Mouse (Mus musculus) gastrocnemius, postnatal 10 days (tissue): ENCODE data around the gene Olfr1346. TPM values are rescaled to one million over a fixed set of nuclear protein-coding genes. Genes with fewer than 3 reads are reported as not detected.
A peak's percentile ranks its signal among the peaks of the same experiment; 100 is the strongest.
"Not testable (repeated sequence)": the region's sequence is repeated elsewhere in the genome, so short reads cannot be mapped to it uniquely, and the experiment has no call there.

Experiments used
- DNase-seq: peaks from one replicate; pipeline ENCODE4 v3.0.0; 2021; ENCODE audit warnings: mixed read lengths
- long read RNA-seq, 2 experiments: library from polyadenylated mRNA; stranded (forward); transcript quantifications; one replicate each; pipeline ENCODE4 v2.0.0; 2021
- total RNA-seq, 2 experiments: library from RNA; stranded (reverse); gene quantifications; 2 replicates each; pipeline ENCODE4 v1.2.3; 2021

Gene Olfr1346
- not detected for total RNA-seq
- long read RNA-seq, experiment 1 = 0 reads
- long read RNA-seq, experiment 2 = 0 reads

DNA sequence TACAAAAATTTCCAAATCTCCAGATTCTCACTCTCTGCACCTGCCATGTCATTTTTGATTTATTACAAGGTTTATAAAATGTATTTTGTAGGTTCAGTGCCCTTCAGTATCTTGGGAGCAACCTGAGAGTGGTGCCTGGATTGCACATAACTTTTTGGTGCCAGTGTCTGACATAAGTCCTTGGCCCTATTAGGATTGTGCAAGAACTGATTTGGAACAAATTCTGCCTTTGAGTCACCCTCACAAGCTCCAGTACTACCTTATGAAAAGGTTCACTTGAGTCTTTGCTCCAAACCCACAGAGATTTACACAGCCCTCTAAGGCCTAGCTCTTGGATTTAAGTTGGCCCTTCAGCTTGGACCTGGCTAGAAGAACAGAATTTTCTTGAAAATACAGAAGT is at the start of gene Olfr1346:
Olfr1346 (plus strand) TSS at position 151 of the 400 bp plus-strand sequence.
- DNase-seq = no peak

DNA sequence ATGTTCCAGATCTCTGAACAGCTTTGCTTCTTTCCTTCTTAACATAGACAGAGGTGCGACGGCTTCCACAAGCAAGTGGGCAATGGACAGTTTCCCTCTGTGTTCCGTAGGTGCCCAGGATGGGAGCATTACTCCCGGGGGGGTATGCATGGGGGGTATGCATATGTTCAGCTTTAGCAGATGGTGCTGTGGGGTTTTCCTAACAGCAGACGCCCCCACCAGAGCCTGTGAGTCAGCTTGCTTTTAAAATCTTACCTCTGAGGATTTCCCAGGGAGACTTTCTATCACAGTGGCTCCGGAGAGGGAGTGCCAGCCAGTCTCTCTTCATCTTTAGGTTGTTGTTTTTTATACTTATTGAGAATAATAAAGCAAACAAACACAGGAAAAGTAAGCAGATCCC is 47.0 kb upstream of the Olfr1346 start:
- no peak for DNase-seq

DNA sequence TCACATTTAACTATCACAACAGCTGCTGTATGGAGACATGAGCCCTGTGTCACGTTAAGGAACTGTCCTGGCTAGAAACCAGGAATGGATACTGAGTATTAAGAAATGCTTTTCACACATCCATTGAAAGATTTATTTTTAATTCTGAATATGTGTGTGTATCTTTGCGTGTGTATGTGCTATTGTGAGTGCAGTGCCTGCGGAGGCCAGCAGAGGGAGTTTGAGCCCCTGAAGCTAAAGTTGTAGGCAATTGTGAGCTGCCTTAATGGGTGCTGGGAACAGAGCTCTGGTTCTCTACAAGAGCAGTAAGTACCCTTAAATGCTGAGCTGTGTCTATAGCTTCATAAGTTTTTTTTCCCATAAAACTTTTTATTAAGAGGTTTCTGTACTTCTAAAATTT is 37.5 kb upstream of the Olfr1346 start:
- DNase-seq = no peak

DNA sequence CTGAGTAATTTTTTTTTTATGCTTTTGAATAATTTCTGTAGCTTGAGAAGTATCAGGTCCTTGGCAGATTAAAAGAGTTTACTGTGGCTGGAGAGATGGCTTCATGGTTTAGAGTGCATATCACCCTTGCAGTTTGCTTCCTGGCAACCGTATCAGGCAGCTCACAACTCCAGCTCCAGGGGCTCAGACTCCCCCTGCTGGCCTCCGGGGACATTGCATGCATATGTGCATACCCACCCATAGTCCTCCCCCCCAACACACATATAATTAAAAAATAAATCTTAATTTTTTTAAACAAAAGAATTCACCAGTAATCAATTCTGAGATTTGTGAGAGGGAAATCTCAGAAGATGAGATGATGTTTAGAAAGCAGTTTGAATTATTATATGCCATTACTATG is 36.6 kb upstream of the Olfr1346 start:
- peak; percentile 13 for DNase-seq

DNA sequence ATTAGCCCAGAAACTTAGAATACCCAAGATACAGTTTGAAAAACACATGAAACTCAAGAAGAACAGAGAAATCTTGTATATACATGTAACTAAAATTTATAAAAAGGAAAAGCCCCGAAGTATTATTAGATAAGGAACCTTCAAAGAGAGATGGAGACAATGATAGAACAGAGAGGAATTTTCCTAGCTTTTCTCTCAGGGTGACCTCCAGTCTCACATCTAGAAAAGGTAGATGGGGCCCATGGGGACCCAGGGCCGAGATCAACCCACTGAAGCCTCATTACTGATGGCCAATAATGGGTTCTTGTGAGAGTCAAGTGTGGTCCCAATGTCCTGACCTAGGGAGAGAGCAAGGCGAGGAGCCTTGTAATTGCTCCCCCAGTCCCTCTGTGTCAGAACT is 28.5 kb upstream of the Olfr1346 start, which contains the start of gene Olfr1344:
Olfr1344 (plus strand) TSS at position 301 of the 400 bp plus-strand sequence.
- DNase-seq = no peak

DNA sequence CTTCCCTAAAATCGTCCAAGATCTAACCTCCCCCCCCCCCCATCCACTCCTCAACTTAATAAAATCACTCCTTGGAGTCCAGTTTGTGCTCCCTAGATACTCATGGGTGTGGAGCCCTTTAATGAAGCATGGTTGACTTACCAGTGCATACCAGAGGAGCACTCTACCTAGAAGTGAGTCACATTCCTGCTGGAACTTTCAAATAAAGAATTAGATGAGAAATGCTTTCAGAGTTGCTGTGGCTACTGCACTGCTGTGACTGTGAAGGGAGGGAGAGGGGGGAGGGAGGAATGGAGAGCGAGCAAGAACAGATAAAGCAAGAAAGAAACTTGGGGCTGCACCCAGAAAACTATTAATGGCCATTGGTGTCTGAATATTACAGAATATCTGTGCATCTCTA is 25.7 kb upstream of the Olfr1346 start:
- DNase-seq = no peak

DNA sequence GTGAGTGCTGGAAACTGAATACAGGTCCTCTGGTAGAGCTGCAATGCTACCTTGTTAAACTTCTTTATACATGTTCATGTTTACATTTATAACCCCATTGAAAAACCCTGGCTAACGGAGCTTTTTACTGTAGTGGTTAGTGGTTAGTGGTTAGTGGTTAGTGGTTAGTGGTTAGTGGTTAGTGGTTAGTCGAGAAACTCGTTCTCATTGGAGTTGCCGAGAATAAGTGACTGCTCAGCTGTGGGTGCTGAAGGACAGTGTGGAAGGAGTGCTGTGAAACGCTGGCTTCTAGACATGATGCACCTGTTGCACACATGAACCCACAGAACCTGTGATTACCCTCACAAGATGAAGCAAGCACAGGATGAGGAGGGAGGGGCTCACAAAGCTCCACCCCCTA is 19.1 kb upstream of the Olfr1346 start:
- no peak for DNase-seq

DNA sequence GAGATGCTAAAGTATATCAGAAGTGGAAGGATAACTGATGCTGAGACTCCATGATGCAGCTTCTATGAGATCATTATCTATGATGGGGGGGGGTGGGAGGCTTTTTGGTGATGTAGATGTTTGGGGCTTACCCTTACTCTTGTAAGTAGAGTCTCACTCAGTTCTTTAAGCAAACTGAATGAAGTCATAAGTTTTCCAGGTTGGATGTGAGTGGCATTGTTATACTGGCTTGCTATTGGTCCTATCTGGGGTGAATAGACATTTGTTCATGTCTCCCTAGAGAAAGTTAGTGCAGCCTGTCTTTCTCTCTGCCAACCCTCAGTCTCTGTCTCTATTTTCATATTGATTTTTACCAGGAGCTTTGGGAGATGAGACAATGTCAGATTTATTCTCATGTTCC is 11.0 kb upstream of the Olfr1346 start, which contains the start of gene Olfr1336:
Olfr1336 (plus strand) TSS at position 301 of the 400 bp plus-strand sequence.
- DNase-seq = no peak

DNA sequence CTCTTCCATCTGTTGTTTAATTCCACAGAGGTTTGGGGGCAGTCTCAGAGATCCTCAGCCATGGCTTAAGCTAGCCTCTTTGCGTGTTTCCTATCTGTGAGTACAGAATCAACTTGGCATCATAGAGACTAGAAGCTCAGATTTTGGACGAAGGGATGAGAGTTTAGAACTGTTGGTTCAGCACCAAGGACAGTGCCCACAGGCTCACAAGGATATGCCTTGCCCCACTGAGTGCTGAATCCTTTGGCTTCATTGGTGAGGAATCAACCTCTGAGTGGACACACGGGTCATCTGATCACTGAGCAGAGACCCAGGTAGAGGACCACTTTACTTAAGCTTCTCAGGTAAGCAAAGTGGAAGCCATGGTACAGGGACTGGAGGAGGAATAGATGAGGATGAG is 10.5 kb upstream of the Olfr1346 start:
- DNase-seq = no peak

DNA sequence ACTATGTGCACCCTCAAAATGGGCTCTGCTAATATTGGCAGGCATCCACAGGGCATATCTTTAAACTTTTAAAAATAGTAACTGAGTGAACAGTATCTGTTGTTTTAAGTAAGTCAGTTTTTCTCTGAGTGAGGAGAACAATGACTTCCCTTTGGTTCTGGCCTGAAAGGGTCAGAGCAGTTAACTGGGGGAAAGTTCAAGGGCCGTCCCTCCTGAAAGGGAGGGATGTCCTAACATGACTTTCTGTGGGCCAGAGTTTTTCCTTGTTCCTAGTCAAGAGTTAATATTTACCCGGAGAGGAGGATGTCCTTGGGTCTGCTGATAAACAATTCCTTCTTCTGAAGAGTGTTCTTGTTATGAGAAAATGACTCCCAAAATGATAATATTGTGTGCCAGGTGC is 10.7 kb downstream of the Olfr1346 start:
- not testable (repeated sequence) for DNase-seq

DNA sequence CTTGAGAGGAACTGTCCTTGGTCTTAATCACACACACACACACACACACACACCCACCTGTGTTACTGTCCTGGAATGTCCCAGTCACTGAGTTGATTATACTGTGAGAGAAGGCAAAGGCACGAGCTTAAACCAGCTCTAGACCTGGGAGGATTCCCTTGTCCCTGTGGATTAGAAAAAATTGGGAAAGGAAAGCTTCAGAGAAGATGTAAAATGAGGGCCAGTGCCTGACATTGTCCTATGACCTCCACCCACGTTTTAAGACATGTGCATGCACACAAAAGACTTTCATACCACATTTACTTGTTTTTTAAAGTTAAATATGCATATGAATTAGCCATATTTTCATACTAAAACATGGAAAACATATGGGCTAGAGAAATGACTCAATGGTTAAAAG is 19.9 kb downstream of the Olfr1346 start, which contains the start of gene Olfr5:
Olfr5 (minus strand) TSS at position 101 of the 400 bp plus-strand sequence.
- no peak for DNase-seq

DNA sequence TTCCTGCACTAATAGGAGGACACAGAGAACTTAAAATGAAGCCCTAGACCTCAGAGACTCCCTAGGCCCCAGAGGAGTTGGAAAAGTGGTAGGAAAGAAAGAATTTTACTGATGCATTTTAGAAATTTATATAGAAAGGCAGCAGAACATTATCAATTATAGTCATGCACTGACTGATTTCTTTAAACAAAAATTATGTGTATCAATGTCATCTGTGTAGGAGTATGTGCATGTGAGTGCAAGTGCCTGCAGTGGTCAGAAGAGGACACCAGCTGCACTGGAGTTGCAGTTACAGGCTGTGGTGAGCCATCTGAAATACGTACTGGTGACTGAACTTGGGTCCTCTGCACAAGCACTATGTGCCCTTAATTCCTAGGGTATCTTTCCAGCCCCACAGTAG is 32.8 kb downstream of the Olfr1346 start, which contains the start of gene Olfr1347:
Olfr1347 (minus strand) TSS at position 101 of the 400 bp plus-strand sequence.
- DNase-seq = no peak

DNA sequence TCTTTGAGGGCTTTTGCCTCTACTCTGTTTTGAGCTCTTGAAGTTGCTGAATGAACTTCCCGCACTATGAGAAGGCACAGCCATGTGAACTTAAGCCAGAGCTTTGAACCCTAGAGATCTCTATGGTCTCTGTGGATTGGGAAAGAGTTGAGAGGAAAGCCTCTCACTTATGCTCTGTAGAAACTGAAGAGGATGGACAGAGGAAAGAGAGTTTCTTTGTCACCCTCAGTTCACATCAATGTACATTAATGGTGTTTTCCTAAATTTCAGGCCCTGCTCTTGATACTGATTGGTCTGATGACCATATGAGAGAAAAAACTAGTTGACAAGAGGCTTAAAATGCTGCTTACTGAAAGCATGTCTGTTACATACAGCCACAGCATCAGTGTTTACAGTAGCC is 41.7 kb downstream of the Olfr1346 start, which contains the start of gene Olfr1348:
Olfr1348 (minus strand) TSS at position 101 of the 400 bp plus-strand sequence.
- DNase-seq = no peak

DNA sequence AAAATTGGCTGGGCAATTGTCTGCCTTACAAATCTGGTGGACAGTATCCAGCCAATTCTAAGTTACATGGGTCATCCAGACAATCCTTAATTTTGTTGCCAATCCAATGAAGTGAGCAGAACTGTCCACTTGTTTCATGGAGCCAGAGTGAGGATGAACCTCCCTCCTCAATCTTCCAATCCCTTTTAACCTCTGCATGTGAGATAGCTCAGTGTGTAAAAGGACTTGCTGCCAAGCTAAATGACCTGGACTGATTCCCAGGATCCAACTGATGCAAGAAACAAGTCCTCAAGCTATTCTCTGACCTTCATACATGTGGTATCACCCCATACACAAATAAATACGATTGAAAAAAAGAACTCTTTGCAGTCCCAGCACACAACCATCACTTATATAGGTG is 54.8 kb downstream of the Olfr1346 start:
- DNase-seq = no peak

DNA sequence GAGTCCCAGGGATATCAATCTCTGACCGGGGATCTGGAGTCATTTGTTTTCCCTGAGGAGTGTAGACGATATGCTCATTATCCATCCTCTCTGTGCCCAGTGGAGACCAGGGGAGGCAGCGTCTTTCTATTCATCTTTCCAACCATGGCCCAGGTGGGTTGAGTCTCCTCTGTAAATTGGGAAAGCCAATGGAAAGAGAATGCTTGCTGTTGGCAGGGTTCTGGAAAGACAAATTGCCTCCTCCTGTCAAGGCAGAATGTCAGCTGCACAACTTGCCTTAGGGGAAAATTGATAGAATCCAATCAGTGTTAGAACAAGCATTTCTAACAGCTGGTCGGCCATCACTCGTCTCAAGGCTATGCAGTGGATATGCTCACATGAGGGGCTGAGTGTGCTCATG is 55.9 kb downstream of the Olfr1346 start, which contains the start of gene Olfr1349:
Olfr1349 (minus strand) TSS at position 101 of the 400 bp plus-strand sequence.
- no peak for DNase-seq

DNA sequence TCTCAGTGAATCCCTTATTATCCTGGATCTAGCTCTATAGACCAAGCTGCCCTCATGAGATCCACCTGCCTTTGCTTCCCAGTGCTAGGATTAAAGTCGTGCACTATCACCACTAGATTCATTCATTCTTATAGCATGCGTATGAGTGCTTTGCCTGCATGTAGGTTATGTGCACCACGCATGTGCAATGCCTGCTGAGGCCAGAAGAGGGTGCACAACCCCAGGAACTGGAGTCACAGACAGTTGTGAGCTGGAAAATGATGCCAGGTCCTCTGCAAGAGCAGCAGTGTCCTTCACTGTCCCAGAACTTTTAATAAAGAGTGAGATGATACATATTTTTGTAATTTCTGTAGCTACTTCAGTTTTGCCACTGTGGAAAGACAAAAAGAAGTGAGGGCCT is 58.1 kb downstream of the Olfr1346 start:
- no peak for DNase-seq

DNA sequence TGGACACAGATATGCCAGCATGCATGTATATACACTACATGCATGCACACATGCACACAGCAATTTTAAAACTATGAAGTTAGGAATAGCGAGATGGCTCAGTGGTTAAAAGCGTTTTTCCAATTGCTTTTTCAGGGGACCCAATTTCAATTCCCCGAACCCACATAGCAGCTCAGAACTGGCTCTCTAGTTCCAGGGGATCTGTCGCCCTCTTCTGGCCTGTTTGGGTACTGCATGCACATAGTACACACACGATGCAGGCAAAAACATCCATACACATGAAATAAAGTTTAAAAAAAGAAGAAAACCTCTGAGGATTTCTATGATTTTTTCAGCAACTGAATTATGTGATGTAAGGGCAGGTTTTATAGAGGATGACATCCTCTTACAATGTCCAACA is 59.2 kb downstream of the Olfr1346 start:
- no peak for DNase-seq

Other genes starting within 250 kb of the Olfr1346 start
- not detected for gene Zscan5b, start 244.8 kb upstream of the Olfr1346 start, total RNA-seq
- not detected for gene Epp13, start 214.4 kb upstream of the Olfr1346 start, total RNA-seq
- gene Zfp667, start 180.5 kb upstream of the Olfr1346 start, total RNA-seq = 1 to 10 TPM; 3.0 to 3.6 TPM
- gene Zfp583, start 135.8 kb upstream of the Olfr1346 start, total RNA-seq = 1 to 10 TPM in 1 of 2 experiments, under 1 TPM in 1; 0.47 to 1.0 TPM
- gene Gm3854, start 123.3 kb upstream of the Olfr1346 start, total RNA-seq = under 1 TPM; 0.12 to 0.14 TPM
- gene Zfp78, start 103.8 kb upstream of the Olfr1346 start, total RNA-seq = under 1 TPM; 0.84 to 0.92 TPM
- gene Zfp28, start 83.8 kb upstream of the Olfr1346 start, total RNA-seq = 1 to 10 TPM; 3.7 to 3.9 TPM
- under 1 TPM in 1 of 2 experiments, not detected in 1; 0.77 TPM for gene Smim17, start 68.4 kb upstream of the Olfr1346 start, total RNA-seq
- gene Gm20715, start 56.8 kb upstream of the Olfr1346 start, total RNA-seq = not detected
- gene Olfr1344, start 28.4 kb upstream of the Olfr1346 start, total RNA-seq = not detected
- not detected for gene Olfr1336, start 10.9 kb upstream of the Olfr1346 start, total RNA-seq
- not detected for gene Olfr5, start 19.8 kb downstream of the Olfr1346 start, total RNA-seq
- gene Olfr1347, start 32.7 kb downstream of the Olfr1346 start, total RNA-seq = not detected
- gene Olfr1348, start 41.6 kb downstream of the Olfr1346 start, total RNA-seq = not detected
- gene Olfr1349, start 55.8 kb downstream of the Olfr1346 start, total RNA-seq = not detected
- gene Olfr1350, start 97.7 kb downstream of the Olfr1346 start, total RNA-seq = not detected
- gene Zim1, start 229.3 kb downstream of the Olfr1346 start, total RNA-seq = 100 to 1,000 TPM; 112 to 137 TPM